Mouse (Mus musculus): ENCODE data around the gene Gm20696. TPM values are rescaled to one million over a fixed set of nuclear protein-coding genes. Genes with fewer than 3 reads are reported as not detected.

Gene Gm20696
- polyA plus RNA-seq, 1 experiment: 1.7 TPM

- Histone ChIP-seq H3K27ac (ENCODE audit: insufficient read depth, low read length) (peak overlapping the region; percentile 78), H3K36me3 (ENCODE audit: control insufficient read depth, insufficient read depth, low read length) (no peaks in the 10 kb centered on the region), H3K4me1 (ENCODE audit: control insufficient read depth, insufficient read depth, insufficient read length) (peaks cover 36% of the 10 kb centered on the region), H3K27me3 (ENCODE audit: control insufficient read depth, insufficient read depth, low read length) (no peaks in the 10 kb centered on the region), H3K4me3 (ENCODE audit: extremely low read depth, insufficient read depth, insufficient read length) (no peak overlapping the region)
- 83% methylated on average over 8 of the region's 8 CpGs for WGBS
- no peak for TF ChIP-seq POLR2A (IDR thresholded peaks at IDR 0.05; ENCODE audit: low read depth, low read length)
- TF ChIP-seq CTCF (IDR thresholded peaks at IDR 0.05; ENCODE audit: extremely low read depth, insufficient read depth, insufficient read length, insufficient replicate concordance): no peak
- no peak for DNase-seq (ENCODE audit: low read depth in 1 of 2, low spot score in 2 of 2)
These were observed 289.9 kb downstream of the Gm20696 start for GRCm38 (mm10) chr6:99376721-99377120.

- TF ChIP-seq CTCF (IDR thresholded peaks at IDR 0.05; ENCODE audit: extremely low read depth, insufficient read depth, insufficient read length, insufficient replicate concordance): no peak
- no peak for TF ChIP-seq POLR2A (IDR thresholded peaks at IDR 0.05; ENCODE audit: low read depth, low read length)
- WGBS: 13% methylated on average over 6 of the region's 6 CpGs
- Histone ChIP-seq H3K4me3 (ENCODE audit: extremely low read depth, insufficient read depth, insufficient read length) (peak overlapping the region; percentile 5; the same call in 1 of the 2 replicates), H3K36me3 (ENCODE audit: control insufficient read depth, insufficient read depth, low read length) (no peaks in the 10 kb centered on the region), H3K27ac (ENCODE audit: insufficient read depth, low read length) (peak overlapping the region; percentile 78), H3K27me3 (ENCODE audit: control insufficient read depth, insufficient read depth, low read length) (no peaks in the 10 kb centered on the region), H3K4me1 (ENCODE audit: control insufficient read depth, insufficient read depth, insufficient read length) (peaks cover 36% of the 10 kb centered on the region)
- peak in 1 of 2 experiments; percentile 53 for DNase-seq (ENCODE audit: low read depth in 1 of 2, low spot score in 2 of 2)
These were observed 290.7 kb downstream of the Gm20696 start for GRCm38 (mm10) chr6:99375865-99376264.

- 6% methylated on average over 4 of the region's 4 CpGs for WGBS
- Histone ChIP-seq H3K36me3 (ENCODE audit: control insufficient read depth, insufficient read depth, low read length) (no peaks in the 10 kb centered on the region), H3K4me3 (ENCODE audit: extremely low read depth, insufficient read depth, insufficient read length) (peak overlapping the region; percentile 5; the same call in 1 of the 2 replicates), H3K27me3 (ENCODE audit: control insufficient read depth, insufficient read depth, low read length) (no peaks in the 10 kb centered on the region), H3K4me1 (ENCODE audit: control insufficient read depth, insufficient read depth, insufficient read length) (peaks cover 36% of the 10 kb centered on the region), H3K27ac (ENCODE audit: insufficient read depth, low read length) (peak overlapping the region; percentile 76)
- TF ChIP-seq POLR2A (IDR thresholded peaks at IDR 0.05; ENCODE audit: low read depth, low read length) (no peak), CTCF (IDR thresholded peaks at IDR 0.05; ENCODE audit: extremely low read depth, insufficient read depth, insufficient read length, insufficient replicate concordance) (no peak; the same call in 1 of the 2 replicates)
- no peak for DNase-seq (ENCODE audit: low read depth in 1 of 2, low spot score in 2 of 2)
These were observed 291.2 kb downstream of the Gm20696 start for GRCm38 (mm10) chr6:99375376-99375775.

GRCm38 (mm10) chr6:99374448-99375271 lies 291.9 kb downstream of the Gm20696 start:
- Histone ChIP-seq H3K27me3 (ENCODE audit: control insufficient read depth, insufficient read depth, low read length) (no peaks in the 10 kb centered on the region), H3K27ac (ENCODE audit: insufficient read depth, low read length) (peak overlapping the region; percentile 83), H3K4me1 (ENCODE audit: control insufficient read depth, insufficient read depth, insufficient read length) (peaks cover 32% of the 10 kb centered on the region), H3K4me3 (ENCODE audit: extremely low read depth, insufficient read depth, insufficient read length) (peak overlapping the region; percentile 26; the same call in 1 of the 2 replicates), H3K36me3 (ENCODE audit: control insufficient read depth, insufficient read depth, low read length) (no peaks in the 10 kb centered on the region)
- DNase-seq (ENCODE audit: low read depth in 1 of 2, low spot score in 2 of 2): peak in 1 of 2 experiments; percentile 27
- no peak for TF ChIP-seq CTCF (IDR thresholded peaks at IDR 0.05; ENCODE audit: extremely low read depth, insufficient read depth, insufficient read length, insufficient replicate concordance)
- no peak for TF ChIP-seq POLR2A (IDR thresholded peaks at IDR 0.05; ENCODE audit: low read depth, low read length)
- 16% methylated on average over 19 of the region's 19 CpGs for WGBS

GRCm38 (mm10) chr6:99372427-99372826 lies 294.2 kb downstream of the Gm20696 start:
- TF ChIP-seq CTCF (IDR thresholded peaks at IDR 0.05; ENCODE audit: extremely low read depth, insufficient read depth, insufficient read length, insufficient replicate concordance) (no peak), POLR2A (IDR thresholded peaks at IDR 0.05; ENCODE audit: low read depth, low read length) (no peak)
- Histone ChIP-seq H3K27ac (ENCODE audit: insufficient read depth, low read length) (no peak overlapping the region), H3K27me3 (ENCODE audit: control insufficient read depth, insufficient read depth, low read length) (no peaks in the 10 kb centered on the region), H3K36me3 (ENCODE audit: control insufficient read depth, insufficient read depth, low read length) (no peaks in the 10 kb centered on the region), H3K4me3 (ENCODE audit: extremely low read depth, insufficient read depth, insufficient read length) (no peak overlapping the region), H3K4me1 (ENCODE audit: control insufficient read depth, insufficient read depth, insufficient read length) (peaks cover 20% of the 10 kb centered on the region)
- no peak for DNase-seq (ENCODE audit: low read depth in 1 of 2, low spot score in 2 of 2)
- WGBS: 73% methylated on average over 5 of the region's 5 CpGs

GRCm38 (mm10) chr6:99372016-99372415 lies 294.6 kb downstream of the Gm20696 start:
- WGBS: 71% methylated on average over 6 of the region's 6 CpGs
- no peak for DNase-seq (ENCODE audit: low read depth in 1 of 2, low spot score in 2 of 2)
- Histone ChIP-seq H3K4me3 (ENCODE audit: extremely low read depth, insufficient read depth, insufficient read length) (no peak overlapping the region), H3K27me3 (ENCODE audit: control insufficient read depth, insufficient read depth, low read length) (no peaks in the 10 kb centered on the region), H3K36me3 (ENCODE audit: control insufficient read depth, insufficient read depth, low read length) (no peaks in the 10 kb centered on the region), H3K27ac (ENCODE audit: insufficient read depth, low read length) (no peak overlapping the region), H3K4me1 (ENCODE audit: control insufficient read depth, insufficient read depth, insufficient read length) (peaks cover 16% of the 10 kb centered on the region; the same call in 1 of the 2 replicates)
- TF ChIP-seq POLR2A (IDR thresholded peaks at IDR 0.05; ENCODE audit: low read depth, low read length): no peak
- TF ChIP-seq CTCF (IDR thresholded peaks at IDR 0.05; ENCODE audit: extremely low read depth, insufficient read depth, insufficient read length, insufficient replicate concordance): no peak

- H3K27ac ChIP-seq (ENCODE audit: insufficient read depth, low read length): no peak overlapping the region
- H3K27me3 ChIP-seq (ENCODE audit: control insufficient read depth, insufficient read depth, low read length): no peaks in the 10 kb centered on the region
- no peak overlapping the region for H3K4me3 ChIP-seq (ENCODE audit: extremely low read depth, insufficient read depth, insufficient read length)
- TF ChIP-seq POLR2A (IDR thresholded peaks at IDR 0.05; ENCODE audit: low read depth, low read length): no peak
- TF ChIP-seq CTCF (IDR thresholded peaks at IDR 0.05; ENCODE audit: extremely low read depth, insufficient read depth, insufficient read length, insufficient replicate concordance): no peak
- no peak for DNase-seq (ENCODE audit: low read depth in 1 of 2, low spot score in 2 of 2)
- H3K36me3 ChIP-seq (ENCODE audit: control insufficient read depth, insufficient read depth, low read length): no peaks in the 10 kb centered on the region
- peaks cover 7% of the 10 kb centered on the region for H3K4me1 ChIP-seq (ENCODE audit: control insufficient read depth, insufficient read depth, insufficient read length)
- WGBS: 97% methylated on average over 2 of the region's 2 CpGs
These were observed 296.7 kb downstream of the Gm20696 start for GRCm38 (mm10) chr6:99369931-99370330.
